Mouse (Mus musculus) spleen, adult 2 months (tissue): ENCODE measurements at regions not wholly inside any gene's neighbourhood (a gene's known extent, or its start where the extent isn't known, plus 50 kb on each side); places are given as distances from the start of the nearest gene placed in this dataset.

ENCODE experiments used
- DNase-seq, 2 experiments: peaks; one replicate each; pipeline versions ENCODE4 v3.0.0 to v3.0.0-alpha.2; 2012 to 2021; ENCODE audit warnings: low spot score in 2 of 2, low read depth in 1 of 2
- H3K27ac ChIP-seq: fragments of 200-500 bp; 2 replicates; pipeline ENCODE4 v1.5.1; 2012; ENCODE audit warnings: low read length, inconsistent platforms; ENCODE audit not compliant: insufficient read depth
- H3K27me3 ChIP-seq: fragments of 200-500 bp; 2 replicates; pipeline ENCODE4 v1.6.1; 2012; ENCODE audit warnings: mild to moderate bottlenecking, moderate library complexity, low read length, inconsistent platforms; ENCODE audit not compliant: control insufficient read depth, insufficient read depth
- H3K36me3 ChIP-seq: fragments of 200-500 bp; 2 replicates; pipeline ENCODE4 v1.6.1; 2012; ENCODE audit warnings: mild to moderate bottlenecking, low read length, inconsistent platforms; ENCODE audit not compliant: control insufficient read depth, insufficient read depth
- H3K4me1 ChIP-seq: fragments of 200-500 bp; 2 replicates; pipeline ENCODE4 v1.6.1; 2011; ENCODE audit warnings: inconsistent platforms; ENCODE audit not compliant: control insufficient read depth, insufficient read depth, insufficient read length
- H3K4me3 ChIP-seq: fragments of 200-500 bp; 2 replicates; pipeline ENCODE4 v1.5.1; 2011; ENCODE audit warnings: mild to moderate bottlenecking, inconsistent platforms; ENCODE audit not compliant: insufficient read depth, insufficient read length; ENCODE audit errors: extremely low read depth
- CTCF ChIP-seq: fragments of 200-500 bp; IDR thresholded peaks from 2 replicates; pipeline ENCODE4 v1.5.1; 2011; ENCODE audit warnings: mild to moderate bottlenecking, inconsistent platforms; ENCODE audit not compliant: insufficient read depth, insufficient read length, insufficient replicate concordance; ENCODE audit errors: extremely low read depth
- POLR2A ChIP-seq: fragments of 200-500 bp; IDR thresholded peaks from 2 replicates; pipeline ENCODE4 v1.6.1; 2011; ENCODE audit warnings: low read depth, low read length, inconsistent platforms
- WGBS: fragments of 180-500 bp; shearing (Covaris S2); methylation state at CpG from one replicate; pipeline ENCODE4 v1.1.7; 2018; 5-methylcytosine and 5-hydroxymethylcytosine counted together

GRCm38 (mm10) chr10:120640847-120641246 is 164.6 kb upstream of the Hmga2 start:
- Histone ChIP-seq H3K27me3 (no peaks in the 10 kb centered on the region), H3K27ac (no peak overlapping the region), H3K4me3 (no peak overlapping the region), H3K4me1 (no peaks in the 10 kb centered on the region), H3K36me3 (no peaks in the 10 kb centered on the region)
- no peak for DNase-seq
- TF ChIP-seq CTCF (no peak), POLR2A (no peak)
- WGBS = 71% methylated on average over 5 of the region's 5 CpGs

GRCm38 (mm10) chr10:120638316-120638715 is 162.0 kb upstream of the Hmga2 start:
- Histone ChIP-seq H3K4me3 (no peak overlapping the region), H3K27me3 (no peaks in the 10 kb centered on the region), H3K4me1 (no peaks in the 10 kb centered on the region), H3K36me3 (no peaks in the 10 kb centered on the region), H3K27ac (no peak overlapping the region)
- TF ChIP-seq POLR2A (no peak), CTCF (no peak)
- no peak for DNase-seq
- WGBS = 82% methylated on average over 4 of the region's 4 CpGs

GRCm38 (mm10) chr10:120635818-120636543 is 159.7 kb upstream of the Hmga2 start:
- no peak for TF ChIP-seq POLR2A
- no peak for TF ChIP-seq CTCF
- Histone ChIP-seq H3K4me1 (no peaks in the 10 kb centered on the region), H3K4me3 (no peak overlapping the region), H3K36me3 (no peaks in the 10 kb centered on the region), H3K27me3 (no peaks in the 10 kb centered on the region), H3K27ac (no peak overlapping the region)
- 67% methylated on average over 21 of the region's 21 CpGs for WGBS
- DNase-seq = no peak

GRCm38 (mm10) chr10:120635194-120635593 is 158.9 kb upstream of the Hmga2 start:
- Histone ChIP-seq H3K36me3 (no peaks in the 10 kb centered on the region), H3K4me3 (no peak overlapping the region), H3K4me1 (no peaks in the 10 kb centered on the region), H3K27ac (no peak overlapping the region), H3K27me3 (no peaks in the 10 kb centered on the region)
- TF ChIP-seq CTCF (no peak), POLR2A (no peak)
- WGBS = 80% methylated on average over 5 of the region's 5 CpGs
- no peak for DNase-seq

- no peak for DNase-seq
- Histone ChIP-seq H3K4me1 (no peaks in the 10 kb centered on the region), H3K36me3 (no peaks in the 10 kb centered on the region), H3K27ac (no peak overlapping the region), H3K4me3 (no peak overlapping the region), H3K27me3 (no peaks in the 10 kb centered on the region)
- 78% methylated on average over 2 of the region's 2 CpGs for WGBS
- TF ChIP-seq POLR2A (no peak), CTCF (no peak)
Measured at GRCm38 (mm10) chr10:120632071-120632470, 155.8 kb upstream of the Hmga2 start.

- no peaks in the 10 kb centered on the region for H3K4me1 ChIP-seq
- H3K27me3 ChIP-seq = no peaks in the 10 kb centered on the region
- no peak overlapping the region for H3K27ac ChIP-seq
- WGBS = 67% methylated on average over 5 of the region's 5 CpGs
- no peak overlapping the region for H3K4me3 ChIP-seq
- DNase-seq = no peak
- TF ChIP-seq CTCF = no peak
- no peak for TF ChIP-seq POLR2A
- no peaks in the 10 kb centered on the region for H3K36me3 ChIP-seq
Measured at GRCm38 (mm10) chr10:120628066-120628465, 151.8 kb upstream of the Hmga2 start.

- no peak overlapping the region for H3K4me3 ChIP-seq
- WGBS = 12% methylated on average over 5 of the region's 5 CpGs
- DNase-seq = peak; percentile 10 to 19
- no peaks in the 10 kb centered on the region for H3K27me3 ChIP-seq
- H3K4me1 ChIP-seq = no peaks in the 10 kb centered on the region
- no peak for TF ChIP-seq POLR2A
- no peak for TF ChIP-seq CTCF
- H3K36me3 ChIP-seq = no peaks in the 10 kb centered on the region
- peak overlapping the region; percentile 25; the same call in 1 of the 2 replicates for H3K27ac ChIP-seq
Measured at GRCm38 (mm10) chr10:120625474-120625873, 149.2 kb upstream of the Hmga2 start.
